Mouse (Mus musculus): Measurements from ENCODE around the gene Agap1.

DNA sequence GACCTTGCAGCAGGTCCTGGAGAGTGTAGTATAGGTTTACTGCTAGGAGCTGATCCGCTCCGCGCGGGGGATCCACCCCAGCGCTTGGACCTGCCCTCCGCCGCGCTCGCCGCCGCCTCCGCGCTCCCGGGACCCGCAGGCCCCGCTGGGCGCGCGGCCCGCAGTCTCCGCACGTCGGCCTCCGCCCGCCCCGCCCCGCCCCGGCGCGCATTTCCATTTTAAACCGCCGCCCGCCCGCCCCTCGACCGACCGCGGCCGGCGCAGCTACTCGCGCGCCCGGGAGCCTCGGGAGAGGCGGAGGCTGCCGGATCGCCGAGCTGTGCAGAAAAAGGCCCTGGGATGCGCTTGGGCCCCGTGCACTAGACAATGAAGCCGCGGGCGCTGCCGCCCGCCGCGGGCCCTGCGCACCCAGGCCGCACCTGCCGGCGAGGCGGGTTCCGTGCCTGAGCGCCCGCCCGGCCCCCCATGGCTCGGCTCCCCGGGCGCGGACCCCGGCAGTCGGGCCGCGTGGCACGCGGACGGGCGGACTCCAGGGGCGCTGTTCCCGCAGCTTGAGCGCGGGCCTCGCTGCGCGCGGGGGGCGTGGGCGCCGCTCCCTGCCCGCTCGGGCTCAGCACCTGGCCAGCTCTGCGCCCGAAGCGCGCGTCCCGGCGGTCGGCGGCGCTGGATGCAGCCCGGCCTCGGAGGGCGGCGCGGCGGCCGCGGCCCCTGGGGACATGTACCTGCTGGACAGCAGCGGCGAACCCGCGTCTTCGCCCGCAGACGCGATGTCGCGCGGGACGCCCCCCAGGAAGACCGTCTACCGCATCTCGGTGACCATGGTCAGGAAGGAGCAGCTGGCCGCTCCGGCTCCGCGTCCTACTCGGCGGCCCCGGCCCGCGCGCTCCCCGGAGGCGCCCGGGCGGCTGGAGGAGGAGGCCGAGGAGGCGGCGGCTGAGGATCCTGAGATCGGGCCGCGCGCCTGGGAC is 125.7 kb downstream of the Agap1 start:
- TF ChIP-seq POLR2A (IDR thresholded peaks at IDR 0.05; ENCODE audit: borderline replicate concordance, control insufficient read depth, low read depth, low read length) (no peak), CTCF (IDR thresholded peaks at IDR 0.05; ENCODE audit: control insufficient read depth, insufficient read depth, low read length) (no peak)

All from bone marrow, adult 2 months (tissue).